Mouse (Mus musculus) liver, embryonic 14.5 days (tissue): Measurements from ENCODE around the gene Mink1.

ENCODE experiments used
- CTCF ChIP-seq: IDR thresholded peaks from 2 replicates; pipeline ENCODE4 v1.5.1; 2016; ENCODE audit warnings: antibody characterized with exemption, low read depth, control low read depth
- EP300 ChIP-seq: IDR thresholded peaks from 2 replicates; pipeline ENCODE4 v1.6.1; 2016; ENCODE audit warnings: antibody characterized with exemption, low read depth

DNA sequence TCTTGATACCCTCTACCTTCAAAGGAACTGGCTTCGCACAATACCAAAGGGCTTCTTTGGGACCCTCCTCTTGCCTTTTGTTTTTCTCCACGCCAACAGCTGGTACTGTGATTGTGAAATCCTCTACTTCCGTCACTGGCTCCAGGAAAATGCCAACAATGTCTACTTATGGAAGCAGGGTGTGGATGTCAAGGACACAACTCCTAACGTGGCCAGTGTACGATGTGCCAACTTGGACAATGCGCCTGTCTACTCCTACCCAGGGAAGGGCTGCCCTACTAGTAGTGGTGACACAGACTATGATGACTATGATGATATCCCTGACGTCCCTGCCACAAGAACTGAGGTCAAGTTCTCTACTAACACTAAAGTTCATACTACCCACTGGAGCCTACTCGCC lies 77.3 kb downstream of the Mink1 start:
- TF ChIP-seq CTCF (no peak), EP300 (no peak)
